Mouse (Mus musculus): ENCODE measurements around the gene Spns2. TPM values are rescaled to one million over a fixed set of nuclear protein-coding genes. Genes with fewer than 3 reads are reported as not detected.

Gene Spns2
- polyA plus RNA-seq, 1 experiment from 2014 or later: 4.6 TPM

GRCm38 (mm10) chr11:72474926-72475325, 14.8 kb downstream of the Spns2 start:
- no peak overlapping the region for H3K27ac ChIP-seq (ENCODE audit: low read depth, low read length)
- H3K4me3 ChIP-seq (ENCODE audit: low read depth, low read length): no peak overlapping the region
- no peaks in the 10 kb centered on the region for H3K27me3 ChIP-seq (replicated peaks; ENCODE audit: control insufficient read depth, insufficient read depth, low read length)
- H3K9me3 ChIP-seq (replicated peaks; ENCODE audit: control insufficient read depth, low read length): no peaks in the 10 kb centered on the region
- no peaks in the 10 kb centered on the region for H3K36me3 ChIP-seq (ENCODE audit: control insufficient read depth, insufficient read depth, low read length)
- no peak for DNase-seq (ENCODE audit: low spot score)
- no peak overlapping the region for H3K4me2 ChIP-seq (ENCODE audit: low read length)
- ATAC-seq: no peak
- WGBS: 84% methylated on average over 3 of the region's 3 CpGs
- no peaks in the 10 kb centered on the region for H3K4me1 ChIP-seq (ENCODE audit: control insufficient read depth, insufficient read depth, low read length)
- H3K9ac ChIP-seq (ENCODE audit: low read length): no peak overlapping the region

- Histone ChIP-seq H3K4me3 (ENCODE audit: low read depth, low read length) (no peak overlapping the region), H3K9me3 (replicated peaks; ENCODE audit: control insufficient read depth, low read length) (no peaks in the 10 kb centered on the region), H3K4me2 (ENCODE audit: low read length) (no peak overlapping the region), H3K9ac (ENCODE audit: low read length) (no peak overlapping the region), H3K36me3 (ENCODE audit: control insufficient read depth, insufficient read depth, low read length) (no peaks in the 10 kb centered on the region), H3K27me3 (replicated peaks; ENCODE audit: control insufficient read depth, insufficient read depth, low read length) (no peaks in the 10 kb centered on the region), H3K4me1 (ENCODE audit: control insufficient read depth, insufficient read depth, low read length) (peaks cover 6% of the 10 kb centered on the region; the same call in 1 of the 2 replicates), H3K27ac (ENCODE audit: low read depth, low read length) (no peak overlapping the region)
- no peak for ATAC-seq
- DNase-seq (ENCODE audit: low spot score): no peak
- 91% methylated on average over 4 of the region's 4 CpGs for WGBS
These were observed 16.2 kb downstream of the Spns2 start for GRCm38 (mm10) chr11:72473540-72473939.

GRCm38 (mm10) chr11:72471381-72471780, 18.3 kb downstream of the Spns2 start:
- Histone ChIP-seq H3K4me1 (ENCODE audit: control insufficient read depth, insufficient read depth, low read length) (peaks cover 6% of the 10 kb centered on the region; the same call in 1 of the 2 replicates), H3K9ac (ENCODE audit: low read length) (no peak overlapping the region), H3K9me3 (replicated peaks; ENCODE audit: control insufficient read depth, low read length) (no peaks in the 10 kb centered on the region), H3K36me3 (ENCODE audit: control insufficient read depth, insufficient read depth, low read length) (no peaks in the 10 kb centered on the region), H3K27ac (ENCODE audit: low read depth, low read length) (no peak overlapping the region), H3K27me3 (replicated peaks; ENCODE audit: control insufficient read depth, insufficient read depth, low read length) (no peaks in the 10 kb centered on the region), H3K4me2 (ENCODE audit: low read length) (no peak overlapping the region), H3K4me3 (ENCODE audit: low read depth, low read length) (no peak overlapping the region)
- no peak for DNase-seq (ENCODE audit: low spot score)
- ATAC-seq: no peak
- WGBS: 84% methylated on average over 6 of the region's 6 CpGs

GRCm38 (mm10) chr11:72470004-72470403, 19.7 kb downstream of the Spns2 start:
- no peak overlapping the region for H3K4me3 ChIP-seq (ENCODE audit: low read depth, low read length)
- no peaks in the 10 kb centered on the region for H3K9me3 ChIP-seq (replicated peaks; ENCODE audit: control insufficient read depth, low read length)
- DNase-seq (ENCODE audit: low spot score) (no peak), ATAC-seq (no peak)
- H3K27me3 ChIP-seq (replicated peaks; ENCODE audit: control insufficient read depth, insufficient read depth, low read length): no peaks in the 10 kb centered on the region
- H3K4me1 ChIP-seq (ENCODE audit: control insufficient read depth, insufficient read depth, low read length): peaks cover 6% of the 10 kb centered on the region; the same call in 1 of the 2 replicates
- H3K36me3 ChIP-seq (ENCODE audit: control insufficient read depth, insufficient read depth, low read length): no peaks in the 10 kb centered on the region
- no peak overlapping the region for H3K27ac ChIP-seq (ENCODE audit: low read depth, low read length)
- no peak overlapping the region for H3K4me2 ChIP-seq (ENCODE audit: low read length)
- WGBS: 75% methylated on average over 4 of the region's 4 CpGs
- H3K9ac ChIP-seq (ENCODE audit: low read length): no peak overlapping the region

GRCm38 (mm10) chr11:72469217-72469616, 20.5 kb downstream of the Spns2 start:
- peak; percentile 71 for DNase-seq (ENCODE audit: low spot score)
- WGBS: 33% methylated on average over 5 of the region's 5 CpGs

GRCm38 (mm10) chr11:72468525-72468924, 21.2 kb downstream of the Spns2 start:
- no peaks in the 10 kb centered on the region for H3K9me3 ChIP-seq (replicated peaks; ENCODE audit: control insufficient read depth, low read length)
- H3K4me2 ChIP-seq (ENCODE audit: low read length): no peak overlapping the region
- no peak overlapping the region for H3K27ac ChIP-seq (ENCODE audit: low read depth, low read length)
- WGBS: 72% methylated on average over 5 of the region's 5 CpGs
- peaks cover 6% of the 10 kb centered on the region; the same call in 1 of the 2 replicates for H3K4me1 ChIP-seq (ENCODE audit: control insufficient read depth, insufficient read depth, low read length)
- no peak for DNase-seq (ENCODE audit: low spot score)
- no peak for ATAC-seq
- no peaks in the 10 kb centered on the region for H3K27me3 ChIP-seq (replicated peaks; ENCODE audit: control insufficient read depth, insufficient read depth, low read length)
- H3K4me3 ChIP-seq (ENCODE audit: low read depth, low read length): no peak overlapping the region
- no peaks in the 10 kb centered on the region for H3K36me3 ChIP-seq (ENCODE audit: control insufficient read depth, insufficient read depth, low read length)
- no peak overlapping the region for H3K9ac ChIP-seq (ENCODE audit: low read length)

More at GRCm38 (mm10) chr11:72469217-72469616, 20.5 kb downstream of the Spns2 start:
- Histone ChIP-seq H3K4me1 (ENCODE audit: control insufficient read depth, insufficient read depth, low read length) (peaks cover 6% of the 10 kb centered on the region; the same call in 1 of the 2 replicates), H3K4me3 (ENCODE audit: low read depth, low read length) (no peak overlapping the region), H3K9ac (ENCODE audit: low read length) (no peak overlapping the region), H3K4me2 (ENCODE audit: low read length) (no peak overlapping the region), H3K36me3 (ENCODE audit: control insufficient read depth, insufficient read depth, low read length) (no peaks in the 10 kb centered on the region), H3K9me3 (replicated peaks; ENCODE audit: control insufficient read depth, low read length) (no peaks in the 10 kb centered on the region), H3K27ac (ENCODE audit: low read depth, low read length) (no peak overlapping the region), H3K27me3 (replicated peaks; ENCODE audit: control insufficient read depth, insufficient read depth, low read length) (no peaks in the 10 kb centered on the region)
- ATAC-seq: peak; percentile 70; the same call in 1 of the 2 replicates

GRCm38 (mm10) chr11:72466694-72467507, 22.8 kb downstream of the Spns2 start:
- H3K4me2 ChIP-seq (ENCODE audit: low read length): no peak overlapping the region
- DNase-seq (ENCODE audit: low spot score): no peak
- H3K9me3 ChIP-seq (replicated peaks; ENCODE audit: control insufficient read depth, low read length): no peaks in the 10 kb centered on the region
- peaks cover 6% of the 10 kb centered on the region; the same call in 1 of the 2 replicates for H3K4me1 ChIP-seq (ENCODE audit: control insufficient read depth, insufficient read depth, low read length)
- no peaks in the 10 kb centered on the region for H3K36me3 ChIP-seq (ENCODE audit: control insufficient read depth, insufficient read depth, low read length)
- no peak overlapping the region for H3K27ac ChIP-seq (ENCODE audit: low read depth, low read length)
- whole genome bisulfite sequencing: 71% methylated on average over 11 of the region's 11 CpGs
- H3K4me3 ChIP-seq (ENCODE audit: low read depth, low read length): no peak overlapping the region
- no peak for ATAC-seq
- H3K27me3 ChIP-seq (replicated peaks; ENCODE audit: control insufficient read depth, insufficient read depth, low read length): no peaks in the 10 kb centered on the region
- no peak overlapping the region for H3K9ac ChIP-seq (ENCODE audit: low read length)

- Histone ChIP-seq H3K4me1 (ENCODE audit: control insufficient read depth, insufficient read depth, low read length) (peaks cover 6% of the 10 kb centered on the region; the same call in 1 of the 2 replicates), H3K9ac (ENCODE audit: low read length) (no peak overlapping the region), H3K27ac (ENCODE audit: low read depth, low read length) (no peak overlapping the region)
These were observed 23.6 kb downstream of the Spns2 start for GRCm38 (mm10) chr11:72465978-72466693.

More at GRCm38 (mm10) chr11:72465978-72466693, 23.6 kb downstream of the Spns2 start:
- ATAC-seq: no peak
- 84% methylated on average over 11 of the region's 11 CpGs for WGBS
- H3K4me3 ChIP-seq (ENCODE audit: low read depth, low read length): no peak overlapping the region
- H3K36me3 ChIP-seq (ENCODE audit: control insufficient read depth, insufficient read depth, low read length): no peaks in the 10 kb centered on the region
- no peak overlapping the region for H3K4me2 ChIP-seq (ENCODE audit: low read length)
- DNase-seq (ENCODE audit: low spot score): no peak
- H3K27me3 ChIP-seq (replicated peaks; ENCODE audit: control insufficient read depth, insufficient read depth, low read length): no peaks in the 10 kb centered on the region
- H3K9me3 ChIP-seq (replicated peaks; ENCODE audit: control insufficient read depth, low read length): no peaks in the 10 kb centered on the region

Measured in forebrain, embryonic 14.5 days (tissue).